Mouse (Mus musculus): ENCODE results near the gene Cox6b1.
A peak's percentile ranks its signal among the peaks of the same experiment; 100 is the strongest.

Cox6b1 gene

DNA sequence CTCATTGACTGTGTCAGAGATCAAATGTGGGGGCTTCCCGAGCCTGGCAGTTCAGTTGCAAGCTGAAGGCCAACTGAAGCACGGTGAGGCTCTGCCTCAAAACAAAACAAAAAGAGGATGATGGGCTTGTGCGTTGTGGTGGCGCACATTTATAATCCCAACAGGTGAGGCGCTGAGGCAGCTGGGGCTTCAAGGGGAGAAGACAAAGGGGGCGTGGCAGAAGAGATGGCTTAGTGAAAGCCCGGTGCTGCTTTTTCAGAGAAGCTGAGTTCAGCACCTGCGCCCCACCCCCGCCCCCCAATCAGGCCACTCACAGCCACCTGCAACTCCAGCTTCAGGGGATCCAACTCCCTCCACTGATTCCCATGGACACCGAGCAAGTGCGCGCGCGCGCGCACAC lies 17.5 kb downstream of the Cox6b1 start:
- DNase-seq = no peak

DNA sequence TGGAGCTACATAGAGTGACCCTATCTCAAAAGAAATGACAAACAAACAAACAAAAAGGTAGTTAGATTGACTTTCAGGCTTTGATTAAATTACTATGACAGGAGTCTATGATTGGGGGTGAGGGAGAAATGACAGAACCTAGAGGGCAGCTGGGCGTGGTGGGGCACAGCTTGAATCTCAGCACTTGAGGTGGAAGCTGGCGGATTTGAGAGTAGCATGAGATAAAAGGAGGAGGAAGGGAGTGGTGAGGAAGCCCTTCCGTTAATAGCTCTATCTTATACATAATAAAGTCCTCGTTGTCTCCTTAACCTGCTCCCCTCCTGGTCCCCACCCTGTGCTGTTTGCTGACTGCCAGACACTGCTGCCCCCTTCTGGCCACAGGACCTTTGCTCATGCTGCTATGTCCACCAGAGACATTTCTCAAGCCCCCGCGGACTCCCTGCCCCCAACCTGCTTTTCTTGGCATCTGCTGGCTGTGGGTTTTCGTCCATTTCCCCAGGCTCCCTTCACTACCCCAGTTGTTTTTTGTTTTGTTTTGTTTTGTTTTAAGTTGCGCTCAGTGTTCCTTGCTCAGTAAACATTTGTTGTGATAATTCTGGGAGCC lies 18.1 kb downstream of the Cox6b1 start:
- DNase-seq = peak; percentile 59 to 60

DNA sequence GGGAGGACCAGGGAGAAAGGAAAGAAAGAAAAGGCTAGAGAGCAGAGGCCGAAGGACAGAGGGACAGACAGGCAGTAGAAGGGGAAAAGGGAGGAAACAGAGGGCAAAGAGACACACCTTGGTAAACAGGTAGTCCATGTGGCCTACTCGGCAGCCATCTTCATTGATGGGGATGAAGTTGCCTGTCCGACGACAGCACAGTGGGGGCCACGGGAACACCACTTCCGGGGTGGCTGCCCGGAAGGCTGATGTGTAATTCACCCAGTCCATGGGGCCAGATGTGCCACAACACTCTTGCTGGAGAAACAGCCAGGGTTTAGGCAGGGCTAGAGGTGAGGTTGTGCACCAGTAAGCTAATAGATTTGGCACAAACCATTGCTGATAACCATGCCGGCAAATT lies 21.0 kb downstream of the Cox6b1 start:
- DNase-seq = no peak

DNA sequence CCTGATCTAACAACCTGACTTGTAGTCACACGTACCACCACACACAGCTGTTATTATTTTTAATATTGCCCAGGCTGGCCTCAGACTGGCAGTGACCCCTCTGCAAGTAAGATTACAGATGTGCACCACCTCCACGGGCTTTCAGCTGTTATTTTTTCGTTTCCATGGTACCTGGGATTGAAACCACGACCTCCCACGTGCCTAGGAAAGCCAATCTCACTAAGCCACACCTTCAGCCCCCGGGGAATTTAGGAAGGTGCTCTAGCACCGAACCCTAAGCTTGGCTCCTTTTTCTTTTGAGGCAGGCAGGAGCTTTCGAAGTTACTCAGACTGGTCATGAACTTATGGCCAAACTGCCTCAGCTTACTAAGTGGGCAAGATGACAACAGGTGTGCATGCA lies 21.5 kb downstream of the Cox6b1 start:
- no peak for DNase-seq

DNA sequence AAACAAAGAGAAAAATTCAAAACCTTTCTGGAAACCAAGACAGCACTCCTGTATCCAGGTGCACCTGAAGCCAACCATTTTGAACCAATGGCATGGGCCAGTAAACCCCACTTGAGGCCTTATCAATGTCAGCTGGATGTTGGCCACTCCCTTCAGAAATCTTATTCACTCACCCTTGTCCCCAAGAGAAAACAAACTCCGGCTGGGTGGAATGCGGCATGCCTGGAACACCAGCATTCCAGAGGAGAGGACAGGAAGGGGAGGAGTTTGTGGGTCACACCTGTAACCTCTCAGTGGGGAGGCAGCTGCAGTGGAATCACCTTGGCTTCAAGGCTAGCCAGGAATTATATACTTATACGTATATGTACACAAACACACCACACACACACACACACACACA lies 23.4 kb downstream of the Cox6b1 start:
- DNase-seq = no peak

DNA sequence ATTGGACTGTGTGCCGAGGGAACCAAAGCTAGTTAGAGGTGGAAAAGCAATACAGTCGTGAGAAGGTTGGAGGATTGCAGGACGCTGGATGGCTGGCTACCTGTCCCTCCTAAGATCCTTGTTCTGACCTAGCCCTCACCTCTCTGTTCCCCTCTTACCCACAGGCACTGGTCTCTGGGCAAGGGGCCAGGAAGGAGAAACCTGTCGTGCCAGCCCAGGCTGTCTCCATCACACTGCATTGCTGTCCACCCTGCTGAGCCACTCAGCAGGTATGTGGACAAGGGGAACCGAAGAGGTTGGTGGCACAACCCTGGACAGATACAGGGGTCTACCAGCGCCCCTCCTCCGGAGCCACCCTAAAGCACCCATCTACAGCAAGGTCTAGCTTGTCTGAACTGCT lies 25.3 kb downstream of the Cox6b1 start:
- peak; percentile 23 to 39 for DNase-seq

DNA sequence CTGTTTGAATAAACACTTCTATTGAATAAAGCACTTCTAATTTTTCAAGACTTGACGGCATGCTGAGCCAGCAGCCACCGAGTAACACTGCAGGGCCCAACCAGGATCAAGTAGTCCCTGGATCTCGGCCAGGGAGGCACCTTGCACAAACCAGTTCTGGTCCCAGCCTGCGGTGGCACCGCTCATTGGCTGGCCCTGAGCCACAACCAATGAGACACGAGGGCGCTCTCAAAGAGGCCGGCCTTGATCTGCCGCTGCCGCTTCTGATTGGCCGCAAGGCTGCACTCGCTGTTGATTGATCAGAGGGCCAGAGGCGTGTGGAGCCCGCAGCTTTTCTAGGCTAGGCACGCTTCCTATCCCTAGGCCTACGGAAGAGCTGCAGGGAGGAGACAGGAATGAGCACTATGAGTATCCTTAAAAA lies 26.0 kb downstream of the Cox6b1 start:
- DNase-seq = peak; percentile 97 to 98

DNA sequence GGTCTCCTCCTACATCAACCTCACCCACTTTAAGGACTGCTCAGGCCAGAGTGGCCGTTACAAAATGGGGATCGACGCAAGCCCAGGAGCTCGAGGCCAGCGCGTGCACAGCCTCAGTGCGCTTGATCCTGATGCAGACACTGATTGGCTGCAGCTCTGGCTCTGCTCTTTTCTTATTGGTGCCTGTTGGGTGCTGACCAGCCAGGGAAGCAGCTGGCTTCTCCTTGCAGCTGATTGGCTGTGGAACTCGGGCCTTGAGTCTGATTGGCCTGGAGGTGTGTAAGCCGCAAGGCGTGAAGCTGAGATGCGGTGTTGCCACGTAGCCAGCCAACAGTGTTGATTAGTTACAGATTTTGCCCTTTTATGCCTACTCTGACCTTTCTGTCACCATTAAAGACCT lies 27.2 kb downstream of the Cox6b1 start, which contains the start of gene Zbtb32:
Zbtb32 (minus strand) TSS at position 124 of the 400 bp plus-strand sequence.
- DNase-seq = no peak

DNA sequence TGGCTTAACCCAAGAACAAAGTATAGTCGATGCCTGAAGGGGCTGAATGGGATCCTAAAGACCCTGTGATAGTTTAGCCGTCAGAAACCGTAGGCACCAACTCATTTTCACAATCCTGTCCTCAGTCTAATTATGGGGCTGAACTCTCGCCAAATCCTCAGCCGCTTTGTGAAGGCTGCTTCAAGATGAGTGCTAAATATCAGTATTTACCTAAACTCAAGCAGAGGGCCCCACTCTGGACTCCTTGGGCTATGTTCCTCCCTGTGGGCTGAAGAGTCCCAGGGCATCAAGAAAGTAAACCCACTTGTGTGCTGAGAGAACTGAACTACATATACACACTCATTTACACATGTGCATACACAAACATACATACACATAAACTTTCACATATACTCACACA lies 29.1 kb downstream of the Cox6b1 start:
- no peak for DNase-seq

DNA sequence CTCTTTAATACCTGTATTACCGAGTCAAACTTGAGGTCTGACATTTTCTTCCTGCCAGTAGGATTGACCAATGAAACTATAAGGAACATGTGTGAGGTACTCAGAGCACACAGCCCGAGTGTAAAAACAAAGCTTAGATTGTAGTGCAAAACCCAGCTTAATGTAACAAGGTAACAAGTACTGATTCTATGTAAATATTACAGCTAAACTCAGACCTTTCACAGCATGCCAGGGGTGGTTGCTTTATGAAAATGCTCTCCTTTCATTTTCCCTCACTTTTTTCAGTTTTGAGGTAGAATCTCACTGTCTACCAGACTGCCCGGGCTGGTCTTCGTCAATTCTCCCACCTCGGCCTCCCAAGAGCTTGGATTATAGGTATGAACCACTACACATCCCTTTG lies 29.9 kb downstream of the Cox6b1 start:
- DNase-seq = no peak

DNA sequence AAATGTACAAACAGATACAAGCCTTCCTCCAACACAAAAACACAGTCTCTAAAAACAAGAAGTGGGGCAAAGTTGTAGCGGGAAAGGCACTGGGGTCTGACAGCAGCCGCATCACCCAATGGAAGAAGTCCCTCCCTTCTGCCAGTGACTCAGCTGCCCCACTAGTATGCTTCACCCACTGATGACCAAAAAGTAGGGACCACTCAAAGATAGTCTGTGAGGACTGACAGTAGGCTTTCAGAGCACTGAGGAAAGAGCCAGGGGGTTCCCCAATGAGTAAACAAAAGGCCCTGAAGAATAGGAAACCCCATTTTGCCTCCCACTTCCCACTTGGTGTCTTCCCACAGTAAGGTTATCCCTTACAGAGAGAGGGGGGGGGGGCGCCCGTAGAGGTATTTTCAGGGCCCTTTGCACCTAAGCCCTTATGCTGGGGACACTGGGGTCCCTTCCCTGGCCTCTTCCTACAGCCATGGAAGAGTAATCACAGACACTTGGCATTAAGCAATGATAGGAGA lies 31.4 kb downstream of the Cox6b1 start:
- no peak for DNase-seq

DNA sequence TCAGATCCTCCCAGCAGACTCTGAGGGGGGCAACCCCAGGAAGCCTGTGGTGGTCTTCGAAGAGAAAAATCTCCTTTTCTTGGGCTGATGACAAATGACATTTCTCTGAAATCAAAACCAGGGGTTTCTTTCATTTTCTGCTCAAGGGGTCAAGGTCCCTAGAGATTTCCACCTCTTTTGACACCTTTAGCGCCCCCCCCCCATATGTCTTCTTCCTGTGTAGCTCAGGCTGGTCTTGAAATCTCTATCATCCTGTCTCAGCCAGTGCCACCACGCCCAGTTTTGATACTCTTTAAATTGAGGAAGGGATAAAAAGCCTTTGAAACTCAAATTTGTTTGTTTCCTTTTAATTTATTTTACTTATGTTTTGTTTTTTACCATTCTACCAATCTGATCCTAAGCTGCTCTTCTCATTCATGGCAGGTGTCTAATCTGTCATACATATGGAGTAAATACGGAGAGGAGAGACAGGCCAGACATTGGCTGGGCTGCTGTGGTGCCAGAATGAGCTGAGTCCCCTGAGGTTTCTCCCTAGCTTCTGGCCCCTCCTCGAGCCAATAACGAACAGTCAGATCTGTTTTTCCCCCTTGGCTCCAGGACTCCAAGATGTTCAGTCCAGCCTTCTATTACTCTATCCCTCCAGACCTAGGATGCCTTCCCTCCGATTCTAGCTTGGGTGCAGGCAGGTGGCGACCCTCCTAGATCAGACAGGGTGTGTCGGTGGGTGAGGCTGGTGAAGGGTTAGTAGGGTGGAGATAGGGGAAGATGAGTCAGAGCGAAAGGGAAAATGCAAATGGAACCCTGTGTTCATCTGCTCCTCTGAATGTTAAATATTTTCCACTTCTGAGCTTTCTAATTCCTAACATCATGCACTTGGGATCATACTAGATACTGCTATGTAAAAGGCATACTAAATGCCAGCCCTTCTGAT lies 32.1 kb downstream of the Cox6b1 start:
- no peak for DNase-seq

DNA sequence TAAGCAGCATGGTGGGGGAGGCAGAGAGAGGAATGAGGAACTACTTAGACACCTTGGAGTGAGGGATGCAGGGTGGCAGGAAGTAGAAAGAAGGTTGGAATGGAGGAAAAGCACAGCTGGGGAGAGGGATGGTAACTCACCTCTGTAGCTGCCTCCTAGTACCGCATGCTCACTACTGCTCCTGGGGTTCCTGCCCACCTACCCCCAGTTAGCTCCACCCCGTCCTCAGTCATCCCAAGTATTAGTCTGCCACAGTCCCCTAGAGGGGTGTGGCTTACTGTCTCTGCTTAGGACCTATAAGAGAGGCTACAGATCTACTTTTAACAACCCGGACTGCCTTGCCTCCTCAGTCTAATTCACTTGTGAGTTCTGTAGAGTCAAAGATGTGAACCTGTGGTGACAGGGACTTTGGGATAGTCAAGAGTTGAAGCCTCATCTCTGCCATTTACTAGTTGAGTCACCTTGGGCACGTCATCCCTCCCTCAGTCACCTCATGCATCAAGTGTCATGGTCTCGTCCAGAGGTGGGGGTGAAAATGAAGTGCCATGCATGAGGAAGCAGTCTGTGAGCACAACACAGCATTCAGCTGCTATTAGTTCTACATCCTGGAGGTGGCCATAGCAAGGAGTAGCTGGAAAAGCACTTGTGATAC lies 33.1 kb downstream of the Cox6b1 start:
- no peak for DNase-seq

DNA sequence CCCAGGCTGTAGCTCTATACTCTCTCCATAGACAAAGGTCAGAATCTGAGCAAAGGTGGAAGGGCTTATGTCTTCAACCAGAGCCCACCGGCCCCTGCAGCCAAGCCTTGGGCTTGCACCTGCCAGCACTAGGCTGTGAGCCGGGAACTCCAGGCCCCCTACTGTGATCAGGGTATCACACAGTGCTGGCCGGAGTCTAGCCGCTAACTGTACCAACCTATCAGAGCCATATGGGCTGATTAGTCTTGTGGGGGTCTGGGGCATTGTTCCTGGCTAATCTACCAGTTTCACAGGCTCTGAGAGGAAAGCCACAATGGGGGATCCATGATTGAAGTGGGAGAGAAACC lies 34.4 kb downstream of the Cox6b1 start:
- no peak for DNase-seq

DNA sequence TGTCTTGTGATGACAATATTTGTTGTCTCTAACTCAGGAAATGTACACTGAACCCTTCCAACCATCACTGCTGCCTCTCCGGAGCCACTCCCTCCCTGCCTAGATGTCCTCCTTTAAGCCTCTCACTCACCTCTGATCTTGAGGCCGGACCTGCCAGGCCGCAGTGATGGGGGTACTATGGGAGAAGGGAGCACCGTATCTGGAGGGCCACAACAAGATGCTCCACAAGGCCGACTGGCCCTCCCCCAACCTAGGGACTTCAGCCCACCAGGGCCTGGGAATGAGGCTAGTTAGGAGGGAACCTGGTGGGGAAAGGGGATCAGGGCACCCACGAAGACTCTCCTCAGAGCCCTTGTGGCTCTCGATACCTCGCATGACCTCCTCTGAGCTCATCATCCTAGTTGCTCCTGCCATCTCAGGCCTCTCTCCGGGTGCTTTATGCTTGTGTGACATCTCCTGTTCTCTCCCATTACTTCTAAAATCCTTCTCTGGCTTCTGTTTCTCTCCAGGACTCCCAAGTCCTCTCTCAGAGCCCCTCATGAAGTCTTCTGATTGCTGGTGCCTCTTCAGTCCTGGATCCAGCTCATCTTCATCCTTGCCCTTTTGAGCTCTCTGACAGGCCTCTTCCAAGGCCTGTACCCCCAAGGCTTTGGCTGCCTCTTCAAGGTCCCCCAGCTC lies 34.9 kb downstream of the Cox6b1 start:
- no peak for DNase-seq

DNA sequence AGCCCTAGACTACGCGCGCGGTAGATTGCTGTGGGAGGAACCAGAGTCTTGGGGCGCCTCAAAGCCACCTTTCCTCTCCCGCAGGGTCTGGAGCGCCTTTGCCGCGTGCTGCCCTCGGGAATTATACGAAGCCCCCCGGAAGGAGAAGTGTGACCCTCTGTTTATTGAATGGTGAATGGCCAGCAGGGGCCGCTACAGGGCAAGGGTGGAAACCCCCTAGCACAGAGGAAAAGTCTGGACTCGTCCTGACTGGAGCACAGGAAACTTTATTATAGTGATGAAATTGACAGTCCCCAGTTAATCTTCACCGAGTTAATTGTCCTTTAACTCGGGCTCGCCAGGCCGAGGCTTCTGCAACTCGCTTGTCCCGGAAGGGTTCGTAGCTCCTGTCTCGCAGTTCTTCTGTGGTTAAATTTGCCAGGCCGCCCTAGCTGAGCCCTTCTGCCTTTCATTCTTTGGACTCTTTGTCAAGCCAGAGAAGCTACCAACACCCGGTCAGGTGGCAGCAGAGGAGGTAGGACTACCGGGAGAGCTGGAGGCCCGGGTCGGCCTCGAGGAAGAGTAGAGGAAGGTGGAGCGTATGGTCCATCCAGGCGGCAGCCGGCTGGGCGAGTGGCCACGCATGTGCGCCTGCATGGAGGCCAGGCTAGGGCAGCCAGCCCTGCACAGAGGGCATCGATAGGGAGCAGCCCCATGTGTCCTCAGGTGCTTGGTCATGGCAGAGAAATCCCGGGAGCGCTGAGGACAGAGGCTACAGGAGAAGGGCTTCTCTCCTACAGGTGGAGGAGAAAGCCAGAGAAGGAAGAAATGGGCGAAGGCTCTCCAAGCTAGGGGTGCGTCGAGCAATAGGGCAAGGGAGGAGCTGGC lies 36.3 kb downstream of the Cox6b1 start:
- peak; percentile 82 to 88 for DNase-seq

DNA sequence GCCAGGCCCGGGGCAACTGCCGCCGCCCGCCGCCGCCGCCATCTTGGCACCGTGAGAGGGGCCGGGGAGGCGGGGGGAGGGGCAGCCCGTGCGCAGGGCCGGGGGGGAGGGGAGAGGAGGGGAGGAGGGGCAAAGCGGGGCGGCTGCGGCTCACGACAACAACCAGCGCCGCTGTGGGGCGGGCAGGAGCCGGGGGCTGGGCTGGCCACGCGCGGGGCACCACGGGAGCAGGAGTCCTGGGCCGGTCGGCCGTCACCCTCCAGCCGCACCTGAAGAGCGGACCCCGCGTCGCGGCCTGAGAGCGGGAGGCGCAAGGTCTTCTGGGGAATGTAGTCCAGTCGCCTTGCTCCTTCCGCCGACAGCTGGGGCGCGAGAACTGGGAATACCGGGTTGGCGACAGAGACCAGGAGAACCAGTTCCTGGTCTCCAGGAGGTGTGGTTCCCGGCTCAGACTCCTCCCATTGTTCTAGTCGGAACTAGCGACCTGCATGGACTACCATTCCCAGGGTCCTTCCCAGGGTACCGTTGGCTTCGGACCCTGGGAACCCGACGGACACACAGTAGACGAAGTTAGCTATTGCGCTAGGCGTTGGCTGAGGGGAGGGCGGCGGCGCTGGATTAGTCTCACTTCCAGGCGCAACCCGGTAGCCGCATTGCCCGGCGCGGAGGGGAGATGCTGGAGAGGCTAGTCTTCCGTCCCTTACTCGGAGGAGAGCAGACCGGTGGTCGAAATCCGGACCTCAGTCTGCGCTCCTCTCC lies 37.1 kb downstream of the Cox6b1 start, which contains the start of gene Kmt2b:
Kmt2b (minus strand) TSS at position 51 of the 759 bp plus-strand sequence.
- DNase-seq = peak; percentile 96 to 98

DNA sequence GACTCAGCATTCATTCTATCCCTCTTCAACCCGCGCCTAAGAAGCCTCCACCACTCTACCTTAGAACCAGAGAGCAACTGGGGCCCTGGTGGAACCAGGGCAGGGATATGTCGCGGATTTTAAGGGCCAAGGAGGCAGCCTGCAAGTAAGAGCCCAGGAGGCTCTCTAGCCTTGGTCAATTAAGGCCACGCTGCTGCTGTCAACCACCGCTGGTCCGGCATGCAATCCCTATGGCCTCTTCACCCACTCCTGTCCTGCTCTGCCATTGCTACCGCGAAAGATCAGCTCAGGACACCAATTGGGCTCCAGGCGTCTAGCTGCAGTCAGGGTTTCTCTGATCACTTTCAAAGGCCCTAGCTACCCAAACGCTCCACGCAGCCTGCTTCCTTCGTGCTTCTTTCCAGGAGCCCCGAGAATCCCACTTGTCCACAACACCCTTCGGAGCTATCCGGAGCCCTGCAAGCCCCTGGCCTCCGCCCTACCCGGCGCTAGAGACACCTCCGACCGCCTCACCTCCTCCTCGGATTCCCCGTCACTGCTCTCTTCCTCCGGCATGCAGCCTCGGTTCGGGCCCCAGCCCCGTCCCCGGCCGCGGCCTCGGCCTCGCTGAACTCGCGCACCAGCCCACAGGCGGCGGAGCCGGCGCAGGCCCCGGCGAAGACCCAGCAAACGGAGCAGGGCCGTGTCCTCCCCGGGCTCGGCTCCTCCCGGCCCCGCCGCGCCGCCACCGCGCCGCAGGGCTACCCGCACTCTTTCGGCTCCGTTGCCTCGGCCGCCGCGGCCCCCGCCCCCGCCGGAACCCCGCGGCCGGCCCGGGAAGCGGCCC lies 37.9 kb downstream of the Cox6b1 start:
- DNase-seq = peak in 1 of 2 experiments; percentile 46

DNA sequence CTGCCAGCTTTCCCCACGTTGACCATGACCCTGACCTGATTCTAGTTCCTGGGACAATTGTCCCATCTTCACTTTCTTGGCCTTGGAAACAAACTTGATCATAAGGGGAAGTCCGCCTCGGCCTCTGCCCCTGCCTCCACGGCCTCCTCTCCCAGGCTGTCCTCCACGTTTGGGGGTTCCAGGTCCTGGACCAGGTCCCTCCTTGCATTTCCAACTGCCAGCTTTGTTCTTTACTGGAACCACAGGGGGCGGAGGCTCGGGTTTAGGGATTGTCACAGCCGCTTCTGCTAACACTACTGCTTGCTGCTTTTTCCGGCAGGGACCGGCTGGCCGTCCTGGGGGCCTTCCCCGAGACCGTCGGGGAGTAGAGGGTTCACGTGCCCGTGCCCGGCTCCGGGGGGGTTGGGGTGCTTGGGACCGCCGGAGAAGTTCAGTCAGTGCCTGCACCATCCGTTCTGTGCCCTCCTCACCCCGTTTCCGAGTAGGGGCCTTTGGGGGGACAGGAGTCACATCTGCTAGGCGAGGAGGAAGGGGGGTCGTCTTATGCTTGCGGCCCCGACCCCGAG lies 39.4 kb downstream of the Cox6b1 start:
- DNase-seq = peak in 1 of 2 experiments; percentile 40

DNA sequence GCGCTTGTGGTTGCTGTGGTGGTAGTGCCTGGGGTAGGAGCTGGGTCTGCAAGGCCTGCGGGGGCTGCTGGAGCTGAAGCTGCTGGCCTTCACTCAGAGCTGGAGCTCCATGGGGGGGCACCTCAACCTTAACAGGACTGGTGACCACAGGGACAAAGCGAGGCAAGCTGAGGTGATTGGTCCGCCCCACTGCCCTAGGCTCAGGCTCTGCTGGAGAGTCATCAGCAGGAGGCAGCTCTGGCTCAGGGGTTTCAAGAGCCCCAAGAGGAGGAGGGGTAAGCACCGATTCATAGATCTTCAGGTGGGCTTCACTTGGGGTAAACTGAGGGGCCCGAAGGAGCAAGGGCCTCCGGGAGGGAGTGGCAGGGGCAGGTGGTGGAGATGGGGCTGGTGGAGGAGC lies 40.8 kb downstream of the Cox6b1 start:
- no peak for DNase-seq

Data from cerebellum, adult 18-20 months (tissue).